Mouse (Mus musculus): Measurements from ENCODE around the gene Casq1. TPM values are rescaled to one million over a fixed set of nuclear protein-coding genes. Genes with fewer than 3 reads are reported as not detected.

The Casq1 gene
- polyA plus RNA-seq, 1 experiment = 1.8 TPM

- no peaks in the 10 kb centered on the region for H3K27me3 ChIP-seq (ENCODE audit: control insufficient read depth, insufficient read depth, low read length, poor library complexity, severe bottlenecking)
- H3K9ac ChIP-seq (ENCODE audit: low read depth, poor library complexity, severe bottlenecking) = no peak overlapping the region
- no peak overlapping the region for H3K27ac ChIP-seq (ENCODE audit: insufficient read depth, low read length)
- peaks cover 56% of the 10 kb centered on the region for H3K36me3 ChIP-seq (ENCODE audit: control insufficient read depth, insufficient read depth, low read length, poor library complexity, severe bottlenecking)
- H3K9me3 ChIP-seq (replicated peaks; ENCODE audit: control insufficient read depth, insufficient read depth, low read length, poor library complexity, severe bottlenecking) = no peaks in the 10 kb centered on the region
- H3K4me1 ChIP-seq (ENCODE audit: control insufficient read depth, insufficient read depth, low read length) = no peaks in the 10 kb centered on the region
- H3K4me3 ChIP-seq (ENCODE audit: low read depth, low read length) = no peak overlapping the region
- TF ChIP-seq CTCF (IDR thresholded peaks at IDR 0.05; ENCODE audit: low read depth, low read length) (no peak), POLR2A (IDR thresholded peaks at IDR 0.05; ENCODE audit: insufficient read depth, low read length) (no peak), EP300 (IDR thresholded peaks at IDR 0.05; ENCODE audit: insufficient read depth, low read depth, low read length) (no peak)
Observed at GRCm38 (mm10) chr1:172172381-172172780, 47.3 kb downstream of the Casq1 start.

- H3K27me3 ChIP-seq (ENCODE audit: control insufficient read depth, insufficient read depth, low read length, poor library complexity, severe bottlenecking) = no peaks in the 10 kb centered on the region
- no peaks in the 10 kb centered on the region for H3K4me1 ChIP-seq (ENCODE audit: control insufficient read depth, insufficient read depth, low read length)
- H3K27ac ChIP-seq (ENCODE audit: insufficient read depth, low read length) = no peak overlapping the region
- TF ChIP-seq EP300 (IDR thresholded peaks at IDR 0.05; ENCODE audit: insufficient read depth, low read depth, low read length) = no peak
- TF ChIP-seq POLR2A (IDR thresholded peaks at IDR 0.05; ENCODE audit: insufficient read depth, low read length) = no peak
- no peak for TF ChIP-seq CTCF (IDR thresholded peaks at IDR 0.05; ENCODE audit: low read depth, low read length)
- no peak overlapping the region for H3K4me3 ChIP-seq (ENCODE audit: low read depth, low read length)
- H3K9me3 ChIP-seq (replicated peaks; ENCODE audit: control insufficient read depth, insufficient read depth, low read length, poor library complexity, severe bottlenecking) = no peaks in the 10 kb centered on the region
- no peak overlapping the region for H3K9ac ChIP-seq (ENCODE audit: low read depth, poor library complexity, severe bottlenecking)
- H3K36me3 ChIP-seq (ENCODE audit: control insufficient read depth, insufficient read depth, low read length, poor library complexity, severe bottlenecking) = peaks cover 57% of the 10 kb centered on the region
Observed at GRCm38 (mm10) chr1:172169809-172170208, 49.9 kb downstream of the Casq1 start.

- Histone ChIP-seq H3K36me3 (ENCODE audit: control insufficient read depth, insufficient read depth, low read length, poor library complexity, severe bottlenecking) (peaks cover 42% of the 10 kb centered on the region), H3K4me3 (ENCODE audit: low read depth, low read length) (no peak overlapping the region), H3K9ac (ENCODE audit: low read depth, poor library complexity, severe bottlenecking) (no peak overlapping the region), H3K9me3 (replicated peaks; ENCODE audit: control insufficient read depth, insufficient read depth, low read length, poor library complexity, severe bottlenecking) (no peaks in the 10 kb centered on the region), H3K27me3 (ENCODE audit: control insufficient read depth, insufficient read depth, low read length, poor library complexity, severe bottlenecking) (no peaks in the 10 kb centered on the region), H3K4me1 (ENCODE audit: control insufficient read depth, insufficient read depth, low read length) (no peaks in the 10 kb centered on the region), H3K27ac (ENCODE audit: insufficient read depth, low read length) (no peak overlapping the region)
- no peak for TF ChIP-seq CTCF (IDR thresholded peaks at IDR 0.05; ENCODE audit: low read depth, low read length)
- TF ChIP-seq EP300 (IDR thresholded peaks at IDR 0.05; ENCODE audit: insufficient read depth, low read depth, low read length) = no peak
- no peak for TF ChIP-seq POLR2A (IDR thresholded peaks at IDR 0.05; ENCODE audit: insufficient read depth, low read length)
Observed at GRCm38 (mm10) chr1:172167911-172168310, 51.8 kb downstream of the Casq1 start.

- H3K27me3 ChIP-seq (ENCODE audit: control insufficient read depth, insufficient read depth, low read length, poor library complexity, severe bottlenecking) = no peaks in the 10 kb centered on the region
- no peak overlapping the region for H3K9ac ChIP-seq (ENCODE audit: low read depth, poor library complexity, severe bottlenecking)
- H3K4me1 ChIP-seq (ENCODE audit: control insufficient read depth, insufficient read depth, low read length) = no peaks in the 10 kb centered on the region
- H3K4me3 ChIP-seq (ENCODE audit: low read depth, low read length) = no peak overlapping the region
- no peaks in the 10 kb centered on the region for H3K9me3 ChIP-seq (replicated peaks; ENCODE audit: control insufficient read depth, insufficient read depth, low read length, poor library complexity, severe bottlenecking)
- H3K36me3 ChIP-seq (ENCODE audit: control insufficient read depth, insufficient read depth, low read length, poor library complexity, severe bottlenecking) = peaks cover 18% of the 10 kb centered on the region
- no peak overlapping the region for H3K27ac ChIP-seq (ENCODE audit: insufficient read depth, low read length)
- TF ChIP-seq POLR2A (IDR thresholded peaks at IDR 0.05; ENCODE audit: insufficient read depth, low read length) = no peak
- TF ChIP-seq EP300 (IDR thresholded peaks at IDR 0.05; ENCODE audit: insufficient read depth, low read depth, low read length) = no peak
- no peak for TF ChIP-seq CTCF (IDR thresholded peaks at IDR 0.05; ENCODE audit: low read depth, low read length)
Observed at GRCm38 (mm10) chr1:172162959-172163358, 56.7 kb downstream of the Casq1 start.

- no peak overlapping the region for H3K4me3 ChIP-seq (ENCODE audit: low read depth, low read length)
- H3K27ac ChIP-seq (ENCODE audit: insufficient read depth, low read length) = no peak overlapping the region
- no peak for TF ChIP-seq CTCF (IDR thresholded peaks at IDR 0.05; ENCODE audit: low read depth, low read length)
- TF ChIP-seq POLR2A (IDR thresholded peaks at IDR 0.05; ENCODE audit: insufficient read depth, low read length) = no peak
- no peak for TF ChIP-seq EP300 (IDR thresholded peaks at IDR 0.05; ENCODE audit: insufficient read depth, low read depth, low read length)
- no peaks in the 10 kb centered on the region for H3K9me3 ChIP-seq (replicated peaks; ENCODE audit: control insufficient read depth, insufficient read depth, low read length, poor library complexity, severe bottlenecking)
- no peak overlapping the region for H3K9ac ChIP-seq (ENCODE audit: low read depth, poor library complexity, severe bottlenecking)
- peaks cover 13% of the 10 kb centered on the region for H3K36me3 ChIP-seq (ENCODE audit: control insufficient read depth, insufficient read depth, low read length, poor library complexity, severe bottlenecking)
- H3K27me3 ChIP-seq (ENCODE audit: control insufficient read depth, insufficient read depth, low read length, poor library complexity, severe bottlenecking) = no peaks in the 10 kb centered on the region
- no peaks in the 10 kb centered on the region for H3K4me1 ChIP-seq (ENCODE audit: control insufficient read depth, insufficient read depth, low read length)
Observed at GRCm38 (mm10) chr1:172162009-172162408, 57.7 kb downstream of the Casq1 start.

GRCm38 (mm10) chr1:172160508-172160907 is 59.2 kb downstream of the Casq1 start:
- no peak overlapping the region for H3K4me3 ChIP-seq (ENCODE audit: low read depth, low read length)
- peaks cover 12% of the 10 kb centered on the region for H3K36me3 ChIP-seq (ENCODE audit: control insufficient read depth, insufficient read depth, low read length, poor library complexity, severe bottlenecking)
- TF ChIP-seq CTCF (IDR thresholded peaks at IDR 0.05; ENCODE audit: low read depth, low read length) = no peak
- no peak for TF ChIP-seq POLR2A (IDR thresholded peaks at IDR 0.05; ENCODE audit: insufficient read depth, low read length)
- no peak for TF ChIP-seq EP300 (IDR thresholded peaks at IDR 0.05; ENCODE audit: insufficient read depth, low read depth, low read length)
- H3K9ac ChIP-seq (ENCODE audit: low read depth, poor library complexity, severe bottlenecking) = no peak overlapping the region
- no peaks in the 10 kb centered on the region for H3K4me1 ChIP-seq (ENCODE audit: control insufficient read depth, insufficient read depth, low read length)
- H3K27ac ChIP-seq (ENCODE audit: insufficient read depth, low read length) = no peak overlapping the region
- H3K9me3 ChIP-seq (replicated peaks; ENCODE audit: control insufficient read depth, insufficient read depth, low read length, poor library complexity, severe bottlenecking) = no peaks in the 10 kb centered on the region
- no peaks in the 10 kb centered on the region for H3K27me3 ChIP-seq (ENCODE audit: control insufficient read depth, insufficient read depth, low read length, poor library complexity, severe bottlenecking)
